Mouse (Mus musculus): ENCODE measurements around the gene Dync1li1.

GRCm38 (mm10) chr9:114768066-114768465 lies 79.5 kb downstream of the Dync1li1 start:
- TF ChIP-seq CTCF (IDR thresholded peaks at IDR 0.05; ENCODE audit: extremely low read depth, insufficient read length, insufficient replicate concordance, low read depth, low read length) (no peak), POLR2A (IDR thresholded peaks at IDR 0.05; ENCODE audit: low read depth, low read length) (no peak)
